Mouse (Mus musculus) midbrain, embryonic 11.5 days (tissue): Measurements from ENCODE around the gene Zscan22. TPM values are rescaled to one million over a fixed set of nuclear protein-coding genes. Genes with fewer than 3 reads are reported as not detected.
"Not testable (repeated sequence)": the region's sequence is repeated elsewhere in the genome, so short reads cannot be mapped to it uniquely, and the experiment has no call there.

ENCODE experiments used
- ATAC-seq: fragments of 200-750 bp; cut with Nextera tagmentation; 2 replicates; pipeline ENCODE4 v1.8.0; 2017; ENCODE audit warnings: moderate TSS enrichment, moderate library complexity; ENCODE audit not compliant: low FRiP score
- DNase-seq: peaks from one replicate; pipeline ENCODE4 v3.0.0; 2015; ENCODE audit warnings: low spot score; ENCODE audit errors: missing footprints
- H3K27ac ChIP-seq: fragments of 300-500 bp; sonication (generic); 2 replicates; pipeline ENCODE4 v1.5.1; 2014; ENCODE audit warnings: low read depth, low read length
- H3K27me3 ChIP-seq: fragments of 300-500 bp; sonication (generic); 2 replicates; pipeline ENCODE4 v1.6.1; 2014; ENCODE audit warnings: mild to moderate bottlenecking, low read length, moderate library complexity, mixed read lengths; ENCODE audit not compliant: control insufficient read depth, insufficient read depth
- H3K36me3 ChIP-seq: fragments of 300-500 bp; sonication (generic); 2 replicates; pipeline ENCODE4 v1.6.1; 2014; ENCODE audit warnings: mild to moderate bottlenecking, low read length, moderate library complexity, mixed read lengths; ENCODE audit not compliant: control insufficient read depth, insufficient read depth
- H3K4me1 ChIP-seq: fragments of 300-500 bp; sonication (generic); 2 replicates; pipeline ENCODE4 v1.6.1; 2014; ENCODE audit warnings: low read length; ENCODE audit not compliant: control insufficient read depth, insufficient read depth
- H3K4me2 ChIP-seq: fragments of 300-500 bp; sonication (generic); 2 replicates; pipeline ENCODE4 v1.6.1; 2014; ENCODE audit warnings: mild to moderate bottlenecking, moderate library complexity
- H3K4me3 ChIP-seq: fragments of 300-500 bp; sonication (generic); 2 replicates; pipeline ENCODE4 v1.5.1; 2014; ENCODE audit warnings: low read depth, low read length
- H3K9ac ChIP-seq: fragments of 300-500 bp; sonication (generic); 2 replicates; pipeline ENCODE4 v1.6.1; 2014; ENCODE audit warnings: low read length
- H3K9me3 ChIP-seq: fragments of 300-500 bp; sonication (generic); 2 replicates; pipeline ENCODE4 v1.6.1; 2016; ENCODE audit warnings: low read length; ENCODE audit not compliant: control insufficient read depth
- WGBS: fragments of 180-500 bp; shearing (Covaris S2); extraction: QIAGEN DNeasy Blood & Tissue Kit; methylation state at CpG from one replicate; pipeline ENCODE4 v1.1.7; 2014; 5-methylcytosine and 5-hydroxymethylcytosine counted together
- polyA plus RNA-seq: library from polyadenylated mRNA; unstranded; fragments of >200 nt; fragmentation: Nextera tagmentation; extraction: Ambion mirVana; gene quantifications from 2 replicates; pipeline ENCODE4 v1.2.1, GENCODE M21; 2014

Zscan22 gene
- polyA plus RNA-seq, 1 experiment from 2014 or later: 19.6 TPM

DNA sequence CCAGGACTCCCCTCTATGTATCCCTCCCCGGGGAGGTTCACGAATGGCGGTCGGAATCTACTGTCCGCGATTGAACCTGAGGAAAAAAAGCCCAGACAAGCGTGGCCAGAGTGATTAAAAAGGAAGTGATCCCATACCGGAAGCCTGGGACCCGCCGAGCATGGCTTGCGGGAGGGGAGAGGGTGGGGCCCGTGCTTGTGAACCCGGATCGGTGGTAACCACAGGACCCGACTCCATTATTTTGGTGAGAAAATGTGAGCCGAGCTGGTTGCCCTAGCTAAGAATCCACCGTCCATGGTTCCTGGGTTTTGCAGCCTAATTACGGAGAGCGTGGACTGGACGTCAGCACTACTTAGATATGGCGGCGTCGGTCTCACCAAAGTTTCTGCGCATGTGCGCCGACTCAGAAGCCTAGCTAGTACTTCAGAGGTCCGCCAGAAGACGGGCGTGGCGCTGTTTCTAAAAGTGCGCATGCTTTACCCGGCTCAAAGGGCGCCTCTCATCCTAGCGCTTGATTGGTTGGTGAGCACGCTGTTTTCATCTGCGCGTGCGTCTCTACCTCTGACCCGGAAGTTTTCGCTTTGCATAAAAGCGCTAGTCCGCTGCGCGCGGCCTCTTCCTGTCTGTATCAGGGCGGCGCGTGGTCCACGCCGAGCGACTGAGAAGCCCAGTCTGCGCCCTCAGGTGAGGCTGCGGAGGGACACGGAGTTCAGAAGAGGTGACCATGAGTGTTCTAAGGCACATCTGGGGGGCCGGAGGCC is 24.3 kb downstream of the Zscan22 start, which contains the start of gene Rps5:
Rps5 (plus strand) TSS at position 586 of the 761 bp plus-strand sequence.
- Histone ChIP-seq H3K4me2 (peak within 1 kb of the TSS; percentile 98), H3K27me3 (peaks cover 5% of the 10 kb centered on the region), H3K9ac (peak within 1 kb of the TSS; percentile 95), H3K36me3 (peaks cover 24% of the 10 kb centered on the region), H3K9me3 (no peaks in the 10 kb centered on the region), H3K4me3 (peak within 1 kb of the TSS; percentile 92), H3K4me1 (peaks cover 9% of the 10 kb centered on the region), H3K27ac (peak within 1 kb of the TSS; percentile 89)
- DNase-seq: peak; percentile 100
- WGBS: under 1% methylated on average over 55 of the region's 55 CpGs
- ATAC-seq: peak; percentile 99

GRCm38 (mm10) chr7:12922729-12923128 is 25.1 kb downstream of the Zscan22 start:
- Histone ChIP-seq H3K9me3 (no peaks in the 10 kb centered on the region), H3K4me3 (peak overlapping the region; percentile 92), H3K4me2 (peak overlapping the region; percentile 98), H3K36me3 (peaks cover 26% of the 10 kb centered on the region), H3K27me3 (peaks cover 9% of the 10 kb centered on the region), H3K4me1 (peaks cover 10% of the 10 kb centered on the region), H3K27ac (no peak overlapping the region), H3K9ac (peak overlapping the region; percentile 95)
- DNase-seq: no peak
- ATAC-seq: no peak
- 4% methylated on average over 8 of the region's 8 CpGs for WGBS

- H3K9me3 ChIP-seq: no peaks in the 10 kb centered on the region
- no peak overlapping the region for H3K9ac ChIP-seq
- no peak overlapping the region for H3K4me2 ChIP-seq
- WGBS: 82% methylated on average over 7 of the region's 7 CpGs
- H3K4me3 ChIP-seq: no peak overlapping the region
- no peak overlapping the region for H3K27ac ChIP-seq
- peaks cover 26% of the 10 kb centered on the region for H3K36me3 ChIP-seq
- peaks cover 15% of the 10 kb centered on the region for H3K4me1 ChIP-seq
- DNase-seq (no peak), ATAC-seq (no peak)
- H3K27me3 ChIP-seq: peaks cover 15% of the 10 kb centered on the region
Measured at GRCm38 (mm10) chr7:12926316-12926715, 28.7 kb downstream of the Zscan22 start.

- H3K4me2 ChIP-seq: peak within 1 kb of the TSS; percentile 39
- ATAC-seq: no peak
- peaks cover 26% of the 10 kb centered on the region for H3K36me3 ChIP-seq
- peaks cover 15% of the 10 kb centered on the region for H3K4me1 ChIP-seq
- WGBS: 21% methylated on average over 8 of the region's 8 CpGs
- no peak for DNase-seq
- H3K9ac ChIP-seq: peak within 1 kb of the TSS; percentile 42; the same call in 1 of the 2 replicates
- H3K9me3 ChIP-seq: no peaks in the 10 kb centered on the region
- H3K27me3 ChIP-seq: peaks cover 15% of the 10 kb centered on the region
- peak within 1 kb of the TSS; percentile 16; the same call in 1 of the 2 replicates for H3K4me3 ChIP-seq
- no peak within 1 kb of the TSS for H3K27ac ChIP-seq
Measured at GRCm38 (mm10) chr7:12927191-12927680, 29.6 kb downstream of the Zscan22 start, which contains the start of gene Rnf225. TSS of gene Rnf225 (plus strand) at chr7:12927416.

DNA sequence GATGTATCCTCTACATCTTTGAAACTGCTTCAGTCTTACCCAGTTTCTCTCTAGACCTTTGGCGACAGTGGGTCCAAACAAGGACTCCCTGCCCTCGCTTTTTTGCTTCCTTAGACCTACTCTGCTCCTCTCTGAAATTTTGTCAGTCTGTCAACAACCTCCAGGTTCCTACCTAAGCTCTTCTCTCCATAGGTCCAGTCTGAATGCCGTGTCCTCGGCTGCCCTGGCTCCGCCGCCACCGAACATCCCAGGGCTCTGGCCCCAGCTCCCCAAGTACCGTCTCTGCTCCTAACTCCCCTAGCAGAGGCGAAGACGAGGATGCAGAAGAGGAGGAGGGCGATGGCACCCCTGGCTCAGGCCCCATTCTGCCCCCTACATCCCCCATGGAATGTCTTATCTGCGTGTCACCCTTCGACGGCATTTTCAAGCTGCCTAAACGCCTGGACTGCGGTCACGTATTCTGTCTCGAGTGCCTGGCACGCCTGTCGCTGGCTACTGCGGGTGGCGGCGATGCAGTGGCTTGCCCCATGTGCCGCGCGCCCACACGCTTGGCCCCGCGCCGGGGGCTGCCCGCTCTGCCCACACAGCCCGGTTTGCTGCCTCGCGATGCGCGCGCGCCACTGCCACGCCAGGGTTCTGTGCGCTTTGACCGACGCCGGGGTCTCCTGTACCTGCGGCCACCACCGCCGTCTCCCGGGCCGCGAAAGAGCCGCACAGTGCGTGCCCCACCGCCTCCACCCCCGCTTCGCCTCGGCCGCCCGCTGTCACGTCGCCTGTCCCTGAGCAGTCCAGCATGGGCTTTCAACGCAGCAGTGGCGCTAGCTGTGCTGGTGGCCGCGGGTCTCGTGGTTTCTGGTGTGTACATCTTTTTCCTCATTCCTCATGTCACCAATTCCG is 30.3 kb downstream of the Zscan22 start:
- H3K27ac ChIP-seq: no peak overlapping the region
- H3K9ac ChIP-seq: peak overlapping the region; percentile 42; the same call in 1 of the 2 replicates

DNA sequence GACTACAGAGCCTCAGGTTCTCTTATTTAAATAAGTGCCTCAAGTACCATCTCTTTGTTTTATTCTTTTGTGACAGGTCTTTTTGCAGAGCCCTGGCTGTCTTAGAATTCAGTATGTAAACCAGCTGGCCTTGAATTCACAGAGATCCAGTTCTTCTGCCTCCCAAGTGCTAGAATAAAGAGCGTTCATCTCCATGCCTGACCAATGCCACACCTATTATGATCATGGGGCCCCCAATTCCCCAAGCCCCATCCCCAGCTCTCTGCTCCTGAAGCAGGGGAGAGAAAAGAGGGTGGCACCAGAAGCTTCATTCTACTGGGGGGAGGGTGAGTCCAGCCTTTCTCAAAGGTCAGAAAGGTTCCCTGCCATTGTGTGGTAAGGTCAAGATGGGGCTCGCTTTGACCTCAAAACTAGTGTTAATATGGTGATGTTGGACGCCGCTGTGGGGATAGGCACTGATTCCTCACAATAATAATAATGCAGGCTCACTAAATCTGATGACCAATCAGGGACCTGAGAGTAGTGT is 36.1 kb downstream of the Zscan22 start:
- WGBS: 62% methylated on average over 4 of the region's 4 CpGs
- DNase-seq (no peak), ATAC-seq (peak; percentile 38; the same call in 1 of the 2 replicates)
- no peak overlapping the region for H3K9ac ChIP-seq
- H3K9me3 ChIP-seq: no peaks in the 10 kb centered on the region
- no peaks in the 10 kb centered on the region for H3K4me1 ChIP-seq
- no peaks in the 10 kb centered on the region for H3K36me3 ChIP-seq
- H3K27ac ChIP-seq: no peak overlapping the region
- H3K4me3 ChIP-seq: no peak overlapping the region
- no peaks in the 10 kb centered on the region; the same call in 1 of the 2 replicates for H3K27me3 ChIP-seq
- H3K4me2 ChIP-seq: no peak overlapping the region

More for the DNA sequence above, 30.3 kb downstream of the Zscan22 start:
- ATAC-seq (peak; percentile 47), DNase-seq (peak; percentile 90)
- Histone ChIP-seq H3K4me1 (peaks cover 13% of the 10 kb centered on the region), H3K4me3 (peak overlapping the region; percentile 16; the same call in 1 of the 2 replicates), H3K27me3 (peaks cover 15% of the 10 kb centered on the region), H3K4me2 (peak overlapping the region; percentile 39), H3K9me3 (no peaks in the 10 kb centered on the region), H3K36me3 (peaks cover 26% of the 10 kb centered on the region)
- WGBS: 5% methylated on average over 65 of the region's 65 CpGs

GRCm38 (mm10) chr7:12934808-12935207 is 37.2 kb downstream of the Zscan22 start:
- Histone ChIP-seq H3K9me3 (no peaks in the 10 kb centered on the region), H3K27ac (no peak overlapping the region), H3K27me3 (no peaks in the 10 kb centered on the region), H3K9ac (no peak overlapping the region), H3K4me2 (no peak overlapping the region), H3K4me1 (no peaks in the 10 kb centered on the region), H3K4me3 (no peak overlapping the region), H3K36me3 (no peaks in the 10 kb centered on the region)
- DNase-seq: no peak
- ATAC-seq: no peak
- WGBS: 75% methylated on average over 3 of the region's 3 CpGs

- not testable (repeated sequence) for ATAC-seq, H3K36me3 ChIP-seq, H3K27me3 ChIP-seq, H3K4me3 ChIP-seq, H3K4me2 ChIP-seq, DNase-seq, H3K9me3 ChIP-seq, H3K27ac ChIP-seq, H3K9ac ChIP-seq, H3K4me1 ChIP-seq
- 91% methylated on average over 4 of the region's 4 CpGs for WGBS
Measured at GRCm38 (mm10) chr7:12937254-12937803, 39.7 kb downstream of the Zscan22 start.
